Mouse (Mus musculus): ENCODE results near the gene Slc12a1. TPM values are rescaled to one million over a fixed set of nuclear protein-coding genes. Genes with fewer than 3 reads are reported as not detected.

Gene Slc12a1
- polyA plus RNA-seq, 1 experiment from 2014 or later: not detected

- Histone ChIP-seq H3K27ac (no peak overlapping the region), H3K36me3 (replicated peaks) (no peaks in the 10 kb centered on the region), H3K9me3 (no peaks in the 10 kb centered on the region), H3K4me3 (no peak overlapping the region), H3K4me1 (no peaks in the 10 kb centered on the region), H3K27me3 (ENCODE audit: poor library complexity, severe bottlenecking) (no peaks in the 10 kb centered on the region)
- 90% methylated on average over 1 of the region's 1 CpGs for WGBS
- DNase-seq (ENCODE audit: extremely low spot score, low spot score): no peak
These were observed 66.3 kb downstream of the Slc12a1 start for GRCm38 (mm10) chr2:125218566-125218965.

DNA sequence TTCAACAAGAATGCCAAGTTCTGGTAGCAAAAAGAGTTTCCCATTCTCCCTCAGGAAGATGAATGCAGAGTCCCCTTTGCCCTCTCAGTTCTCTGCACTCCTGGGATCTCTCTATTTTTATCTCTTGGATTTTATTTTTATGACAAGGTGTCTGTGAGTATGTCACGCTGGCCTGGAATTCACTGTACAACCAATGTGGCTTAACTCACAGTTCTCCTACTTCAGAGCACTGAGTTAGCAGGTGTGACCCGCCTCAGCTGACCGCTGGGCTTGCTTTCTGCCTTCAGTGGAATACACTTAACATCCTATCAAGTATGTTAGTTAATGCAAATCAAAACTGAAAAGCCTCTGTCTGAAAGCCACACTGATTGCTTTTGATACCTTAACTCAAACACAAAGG lies 67.0 kb downstream of the Slc12a1 start:
- WGBS: 81% methylated on average over 3 of the region's 3 CpGs

GRCm38 (mm10) chr2:125221673-125222072 lies 69.4 kb downstream of the Slc12a1 start:
- Histone ChIP-seq H3K27me3 (ENCODE audit: poor library complexity, severe bottlenecking) (no peaks in the 10 kb centered on the region), H3K4me1 (no peaks in the 10 kb centered on the region), H3K9me3 (no peaks in the 10 kb centered on the region), H3K4me3 (no peak overlapping the region), H3K27ac (no peak overlapping the region), H3K36me3 (replicated peaks) (no peaks in the 10 kb centered on the region)
- WGBS: 87% methylated on average over 1 of the region's 1 CpGs
- no peak for DNase-seq (ENCODE audit: extremely low spot score, low spot score)

More for the DNA sequence above, 67.0 kb downstream of the Slc12a1 start:
- no peak overlapping the region for H3K4me3 ChIP-seq
- no peaks in the 10 kb centered on the region for H3K27me3 ChIP-seq (ENCODE audit: poor library complexity, severe bottlenecking)
- DNase-seq (ENCODE audit: extremely low spot score, low spot score): no peak
- H3K4me1 ChIP-seq: no peaks in the 10 kb centered on the region
- no peaks in the 10 kb centered on the region for H3K36me3 ChIP-seq (replicated peaks)
- H3K27ac ChIP-seq: no peak overlapping the region
- H3K9me3 ChIP-seq: no peaks in the 10 kb centered on the region

DNA sequence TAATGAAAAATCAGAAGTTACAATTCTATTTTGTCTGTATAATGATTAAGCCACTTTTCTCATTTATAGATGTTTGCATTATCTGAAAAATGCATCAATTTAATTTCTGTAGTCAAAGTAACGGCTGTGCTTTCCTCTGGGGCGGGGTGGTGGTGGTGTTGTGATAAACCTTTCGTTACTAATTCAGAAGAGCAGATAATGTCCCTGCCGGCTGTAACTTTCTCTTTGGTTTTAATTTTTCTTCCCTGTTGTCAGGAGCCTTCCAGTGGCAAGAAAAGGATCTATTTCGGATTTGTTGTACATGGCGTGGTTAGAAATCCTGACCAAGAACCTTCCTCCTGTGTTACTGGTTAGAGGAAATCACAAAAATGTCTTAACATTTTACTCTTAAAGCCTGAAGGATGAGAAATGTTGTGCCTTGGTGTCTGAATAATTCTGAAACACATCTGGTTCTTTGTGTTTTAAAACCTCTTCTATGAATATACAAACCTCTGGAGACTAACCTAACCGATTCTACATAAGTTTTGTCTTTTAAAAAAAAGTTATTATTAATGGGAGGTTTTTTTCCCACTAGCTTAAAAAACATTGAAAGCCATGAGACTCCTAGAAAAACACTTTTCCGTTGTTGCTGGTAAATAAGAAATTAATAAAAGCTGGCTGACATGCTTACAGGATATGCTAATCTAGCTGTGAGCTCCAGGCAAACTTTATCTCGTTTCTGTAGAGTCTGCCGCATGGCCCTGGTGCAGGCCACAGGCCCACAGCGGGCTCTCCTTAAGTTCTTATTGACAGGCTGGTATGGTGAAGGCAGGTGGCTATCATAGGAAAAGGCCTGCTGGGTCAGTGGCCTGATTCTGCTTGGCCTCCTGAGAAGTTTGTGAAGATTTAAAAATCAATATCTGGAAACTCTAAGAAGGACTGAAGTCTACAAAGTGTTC lies 76.4 kb downstream of the Slc12a1 start:
- DNase-seq (ENCODE audit: extremely low spot score, low spot score): no peak
- no peaks in the 10 kb centered on the region for H3K27me3 ChIP-seq (ENCODE audit: poor library complexity, severe bottlenecking)
- H3K4me1 ChIP-seq: no peaks in the 10 kb centered on the region
- no peaks in the 10 kb centered on the region for H3K9me3 ChIP-seq
- 88% methylated on average over 11 of the region's 11 CpGs for WGBS
- no peaks in the 10 kb centered on the region for H3K36me3 ChIP-seq (replicated peaks)
- H3K4me3 ChIP-seq: no peak overlapping the region
- no peak overlapping the region for H3K27ac ChIP-seq

DNA sequence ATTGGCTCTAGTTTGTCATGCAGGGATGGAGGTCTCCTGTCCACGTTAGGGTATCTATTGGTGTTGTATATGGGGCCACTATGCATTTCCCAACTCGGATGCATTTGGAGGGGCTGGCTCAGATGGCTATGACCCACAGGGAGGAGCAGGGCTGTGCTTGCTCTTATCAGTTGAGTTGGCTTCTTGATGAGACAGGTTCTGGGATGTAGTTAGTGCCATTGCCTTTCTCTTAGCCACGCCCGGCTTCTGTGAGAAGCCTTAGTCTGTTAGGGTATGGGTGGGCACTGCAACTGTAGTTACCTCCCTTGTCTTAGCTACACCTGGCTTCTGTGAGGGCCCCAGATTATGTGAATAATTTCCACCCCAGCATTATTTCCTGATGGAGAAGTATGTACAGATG lies 79.9 kb downstream of the Slc12a1 start:
- H3K27me3 ChIP-seq (ENCODE audit: poor library complexity, severe bottlenecking): no peaks in the 10 kb centered on the region
- DNase-seq (ENCODE audit: extremely low spot score, low spot score): no peak
- H3K36me3 ChIP-seq (replicated peaks): no peaks in the 10 kb centered on the region
- H3K27ac ChIP-seq: no peak overlapping the region
- WGBS: 89% methylated on average over 4 of the region's 4 CpGs
- no peak overlapping the region for H3K4me3 ChIP-seq
- H3K9me3 ChIP-seq: no peaks in the 10 kb centered on the region
- no peaks in the 10 kb centered on the region for H3K4me1 ChIP-seq

GRCm38 (mm10) chr2:125233537-125233936 lies 81.2 kb downstream of the Slc12a1 start:
- H3K27ac ChIP-seq: no peak overlapping the region
- WGBS: 84% methylated on average over 2 of the region's 2 CpGs
- H3K9me3 ChIP-seq: no peaks in the 10 kb centered on the region
- H3K4me1 ChIP-seq: no peaks in the 10 kb centered on the region
- H3K27me3 ChIP-seq (ENCODE audit: poor library complexity, severe bottlenecking): no peaks in the 10 kb centered on the region
- H3K36me3 ChIP-seq (replicated peaks): no peaks in the 10 kb centered on the region
- H3K4me3 ChIP-seq: no peak overlapping the region
- no peak for DNase-seq (ENCODE audit: extremely low spot score, low spot score)

- H3K9me3 ChIP-seq: no peaks in the 10 kb centered on the region
- no peak overlapping the region for H3K27ac ChIP-seq
- H3K27me3 ChIP-seq (ENCODE audit: poor library complexity, severe bottlenecking): no peaks in the 10 kb centered on the region
- no peak overlapping the region for H3K4me3 ChIP-seq
- 100% methylated on average over 2 of the region's 2 CpGs for WGBS
- no peaks in the 10 kb centered on the region for H3K4me1 ChIP-seq
- no peaks in the 10 kb centered on the region for H3K36me3 ChIP-seq (replicated peaks)
- no peak for DNase-seq (ENCODE audit: extremely low spot score, low spot score)
These were observed 81.7 kb downstream of the Slc12a1 start for GRCm38 (mm10) chr2:125234049-125234448.

- Histone ChIP-seq H3K4me1 (peaks cover 31% of the 10 kb centered on the region), H3K27ac (no peak overlapping the region)
- WGBS: 95% methylated on average over 3 of the region's 3 CpGs
These were observed 93.4 kb downstream of the Slc12a1 start for GRCm38 (mm10) chr2:125245545-125246285.

DNA sequence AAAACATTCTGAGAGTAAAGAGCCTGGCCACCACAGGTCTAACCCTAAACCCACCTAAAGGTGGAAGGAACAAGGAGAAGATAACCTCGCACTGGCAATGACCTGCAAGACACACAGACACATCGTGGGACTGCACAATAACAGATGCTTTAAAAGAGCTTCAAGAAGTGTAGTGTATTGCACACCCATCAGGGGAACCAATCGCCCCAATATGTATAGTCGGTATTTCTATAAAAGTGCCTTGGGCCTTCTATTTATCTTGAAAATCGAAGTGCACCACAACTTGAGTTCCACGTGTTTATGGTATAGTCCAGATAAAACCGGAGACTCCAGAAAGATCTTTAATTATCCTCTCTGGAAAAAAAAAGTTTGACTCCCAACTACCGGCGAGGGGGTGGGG lies 94.4 kb downstream of the Slc12a1 start:
- WGBS: 24% methylated on average over 9 of the region's 9 CpGs
- Histone ChIP-seq H3K4me3 (peak overlapping the region; percentile 85), H3K36me3 (replicated peaks) (peaks cover 30% of the 10 kb centered on the region), H3K27me3 (ENCODE audit: poor library complexity, severe bottlenecking) (no peaks in the 10 kb centered on the region), H3K4me1 (peaks cover 31% of the 10 kb centered on the region), H3K27ac (peak overlapping the region; percentile 99), H3K9me3 (peaks cover 5% of the 10 kb centered on the region)
- DNase-seq (ENCODE audit: extremely low spot score, low spot score): peak; percentile 28

More at GRCm38 (mm10) chr2:125245545-125246285, 93.4 kb downstream of the Slc12a1 start:
- peaks cover 21% of the 10 kb centered on the region for H3K36me3 ChIP-seq (replicated peaks)
- no peaks in the 10 kb centered on the region for H3K27me3 ChIP-seq (ENCODE audit: poor library complexity, severe bottlenecking)
- DNase-seq (ENCODE audit: extremely low spot score, low spot score): no peak
- no peak overlapping the region for H3K4me3 ChIP-seq
- H3K9me3 ChIP-seq: peaks cover 5% of the 10 kb centered on the region

DNA sequence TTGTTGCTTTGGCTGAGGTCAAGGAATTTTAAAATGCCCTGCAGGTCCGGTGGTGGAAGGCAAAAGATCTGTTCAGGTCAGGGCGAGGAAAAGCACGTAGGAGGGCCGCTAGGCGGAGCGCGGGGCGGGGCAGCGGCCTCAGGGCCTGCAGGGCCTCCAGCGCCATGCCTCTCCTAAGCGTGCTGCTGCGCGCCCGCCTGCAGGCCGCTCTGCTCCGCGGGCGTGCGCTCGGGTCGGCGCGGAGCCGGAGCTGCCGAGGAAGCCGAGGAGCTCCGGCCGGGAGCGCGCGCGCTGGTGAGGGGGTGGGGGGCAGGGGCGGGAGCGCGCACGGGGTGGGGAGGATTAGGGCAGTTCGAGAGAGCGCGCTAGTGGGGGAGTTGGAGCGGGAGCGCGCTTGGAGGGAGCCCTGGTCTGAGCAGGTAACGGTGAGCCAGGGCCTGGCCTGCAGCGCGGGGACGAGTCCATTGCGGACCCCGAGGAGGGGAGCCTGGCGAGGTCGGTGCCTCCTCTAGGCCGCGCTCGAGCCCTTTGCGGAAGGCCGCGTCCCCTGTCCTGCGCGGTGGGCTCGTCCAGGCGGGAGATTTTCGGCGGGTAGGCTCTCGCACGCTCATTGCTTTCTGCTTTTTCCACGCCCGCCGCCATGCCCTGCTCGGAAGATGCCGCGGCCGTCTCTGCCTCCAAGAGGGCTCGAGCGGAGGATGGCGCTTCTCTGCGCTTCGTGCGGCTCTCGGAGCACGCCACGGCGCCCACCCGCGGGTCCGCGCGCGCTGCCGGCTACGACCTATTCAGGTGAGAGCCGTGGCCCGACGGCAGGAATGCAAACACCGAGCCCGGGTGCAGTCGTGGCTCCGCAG lies 95.0 kb downstream of the Slc12a1 start, which contains the start of gene Dut:
TSS of gene Dut (plus strand) at position 83 of the 854 bp plus-strand sequence.
- no peaks in the 10 kb centered on the region for H3K27me3 ChIP-seq (ENCODE audit: poor library complexity, severe bottlenecking)
- under 1% methylated on average over 95 of the region's 96 CpGs for WGBS

GRCm38 (mm10) chr2:125247962-125248235 lies 95.6 kb downstream of the Slc12a1 start:
- Histone ChIP-seq H3K27ac (peak overlapping the region; percentile 99), H3K4me1 (peaks cover 31% of the 10 kb centered on the region), H3K4me3 (peak overlapping the region; percentile 85), H3K27me3 (ENCODE audit: poor library complexity, severe bottlenecking) (no peaks in the 10 kb centered on the region), H3K9me3 (no peaks in the 10 kb centered on the region), H3K36me3 (replicated peaks) (peaks cover 43% of the 10 kb centered on the region)
- 0% methylated on average over 9 of the region's 9 CpGs for WGBS
- no peak for DNase-seq (ENCODE audit: extremely low spot score, low spot score)

More for the DNA sequence above, 95.0 kb downstream of the Slc12a1 start, which contains the start of gene Dut:
- H3K27ac ChIP-seq: peak within 1 kb of the TSS; percentile 99
- peak within 1 kb of the TSS; percentile 85 for H3K4me3 ChIP-seq
- peak; percentile 95 for DNase-seq (ENCODE audit: extremely low spot score, low spot score)
- H3K9me3 ChIP-seq: peaks cover 2% of the 10 kb centered on the region; the same call in 1 of the 2 replicates
- peaks cover 37% of the 10 kb centered on the region for H3K36me3 ChIP-seq (replicated peaks)
- H3K4me1 ChIP-seq: peaks cover 31% of the 10 kb centered on the region

DNA sequence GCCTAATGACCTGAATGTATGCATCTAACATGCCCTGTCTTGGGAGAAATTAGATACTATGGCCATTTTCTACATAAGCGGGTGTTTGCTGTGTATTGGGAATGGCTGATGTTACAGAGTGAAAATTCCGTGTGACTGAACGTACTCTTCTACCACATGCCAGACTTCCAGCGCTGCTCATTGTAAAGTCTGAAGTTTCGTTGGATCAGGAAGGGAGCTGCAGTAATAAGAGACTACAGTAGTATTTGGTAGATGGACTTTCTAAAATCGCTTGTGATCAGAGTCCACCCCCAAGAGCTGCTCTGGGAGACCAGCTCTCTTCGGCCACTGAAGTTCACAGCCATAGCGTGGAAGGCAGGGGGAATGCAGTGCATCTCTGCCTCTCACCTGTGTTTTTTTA lies 96.0 kb downstream of the Slc12a1 start:
- H3K9me3 ChIP-seq: no peaks in the 10 kb centered on the region
- peak overlapping the region; percentile 99 for H3K27ac ChIP-seq
- DNase-seq (ENCODE audit: extremely low spot score, low spot score): peak; percentile 25
- H3K36me3 ChIP-seq (replicated peaks): peaks cover 46% of the 10 kb centered on the region
- H3K4me1 ChIP-seq: peaks cover 31% of the 10 kb centered on the region
- 2% methylated on average over 8 of the region's 8 CpGs for WGBS
- H3K27me3 ChIP-seq (ENCODE audit: poor library complexity, severe bottlenecking): no peaks in the 10 kb centered on the region
- H3K4me3 ChIP-seq: peak overlapping the region; percentile 85
